Mouse (Mus musculus) heart, postnatal 4 days (tissue): ENCODE results near the gene Cadps. TPM values are rescaled to one million over a fixed set of nuclear protein-coding genes. Genes with fewer than 3 reads are reported as not detected.

Experiments used
- DNase-seq: peaks from one replicate; pipeline ENCODE4 v3.0.0; 2021
- total RNA-seq, 2 experiments: library from RNA; stranded (reverse); gene quantifications; 2 replicates each; pipeline ENCODE4 v1.2.3; 2021

Gene Cadps
- total RNA-seq, 2 experiments from 2014 or later = 0.47 to 0.52 TPM

DNA sequence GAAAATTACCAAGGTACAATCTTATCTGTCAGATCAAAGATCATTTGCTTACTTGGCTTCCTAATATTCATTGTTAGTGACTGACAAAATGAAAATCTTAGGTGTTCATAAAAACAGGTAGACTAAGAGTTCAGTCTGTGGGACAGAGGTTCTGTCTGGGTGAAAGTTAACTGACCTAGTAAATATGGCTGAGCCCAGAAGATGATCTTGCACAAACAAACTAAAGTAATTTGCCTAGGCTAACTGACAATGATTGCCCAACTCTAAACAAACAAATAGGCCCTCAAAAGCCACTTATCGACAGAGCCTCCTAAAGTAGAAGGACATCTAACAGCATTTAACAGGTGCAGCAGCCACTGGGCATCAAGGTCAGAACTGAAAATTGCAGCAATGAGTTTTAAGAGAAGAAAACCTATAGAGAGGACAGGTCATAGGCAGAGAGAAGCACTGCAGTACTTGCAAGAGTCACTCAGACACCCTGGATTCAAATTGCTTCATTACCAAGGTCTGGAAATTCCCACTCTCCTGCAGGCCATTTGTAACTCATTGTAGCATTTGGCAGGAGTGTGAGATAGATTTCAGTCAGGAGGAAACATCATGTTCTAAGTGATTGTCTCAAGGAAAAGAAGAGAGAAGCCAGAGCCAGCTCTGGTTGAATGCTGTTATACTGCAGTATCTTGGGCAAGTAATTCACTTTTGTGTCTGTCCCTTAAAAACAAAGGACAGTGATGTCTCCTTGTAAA is 100.3 kb downstream of the Cadps start:
- no peak for DNase-seq

DNA sequence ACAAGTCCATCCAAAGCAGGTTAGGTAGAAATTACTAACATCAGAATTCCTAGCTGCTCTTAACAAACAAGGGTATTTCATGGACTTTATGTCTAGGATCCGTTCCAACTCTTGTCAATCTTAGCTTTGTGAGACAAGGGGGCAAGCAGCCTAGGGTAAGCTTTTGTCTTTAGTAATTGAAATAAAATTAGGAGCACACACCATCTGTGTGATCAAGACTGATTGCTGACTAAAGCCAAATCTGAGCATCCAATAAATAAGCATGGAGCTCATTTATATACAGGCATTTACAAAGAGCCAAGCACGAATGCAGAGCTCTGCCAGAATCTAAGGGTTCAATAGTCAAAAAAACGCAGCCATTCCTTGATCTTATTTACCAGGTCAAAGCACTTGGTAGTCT is 104.1 kb downstream of the Cadps start:
- DNase-seq = no peak

DNA sequence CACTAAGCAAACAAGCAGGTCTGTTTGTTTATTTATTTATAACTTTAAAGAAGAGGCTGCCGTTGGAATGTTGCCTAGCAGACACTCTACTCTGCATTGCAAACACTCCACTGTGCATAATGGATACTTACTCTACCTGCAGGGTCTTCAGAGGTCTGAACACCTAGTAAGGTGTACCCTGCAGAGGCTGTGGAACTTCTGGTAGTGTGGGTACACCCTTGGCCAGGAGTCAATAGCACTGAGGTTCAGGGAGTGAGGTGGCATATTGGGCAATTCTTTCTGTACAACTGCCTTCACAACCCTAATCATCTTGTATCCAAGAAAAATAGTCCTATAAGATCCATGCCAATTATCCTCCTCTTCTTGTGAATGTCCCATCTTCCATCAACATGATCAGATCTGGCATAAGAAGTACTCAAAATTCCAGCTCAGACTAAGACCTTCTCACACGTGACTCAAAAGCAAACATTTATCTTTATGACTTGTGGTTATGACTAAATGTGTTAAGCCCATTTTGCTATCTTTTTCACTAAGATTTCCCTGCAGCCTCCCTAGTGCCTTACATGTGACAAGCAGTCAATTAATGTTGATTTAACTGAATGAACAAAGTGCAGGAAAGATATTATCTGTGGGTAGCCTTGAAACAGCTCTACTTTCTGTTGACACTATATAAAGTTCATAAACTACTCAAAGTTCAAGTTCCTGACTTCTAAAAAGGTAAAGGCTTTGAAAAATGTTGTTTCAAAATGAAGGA is 106.8 kb downstream of the Cadps start:
- DNase-seq = no peak

DNA sequence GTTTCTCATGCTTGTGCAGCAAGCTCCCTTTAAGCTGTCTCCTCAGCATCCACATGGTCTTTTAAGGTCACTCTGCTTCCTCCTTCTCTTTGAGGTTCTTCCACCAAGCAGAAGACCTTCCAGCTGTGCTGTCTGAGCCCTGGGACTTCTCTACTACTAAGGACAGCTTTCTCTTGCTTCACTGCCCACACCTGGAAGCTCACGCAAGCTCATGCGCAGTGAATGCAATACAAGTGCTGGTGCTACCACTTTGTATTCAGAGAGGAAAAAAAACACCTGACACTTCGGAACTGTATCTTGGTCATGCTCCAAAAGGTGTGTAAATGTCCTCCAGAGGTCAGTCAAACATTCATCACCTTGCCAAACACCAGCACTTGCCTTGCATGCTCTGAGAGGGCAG is 115.5 kb downstream of the Cadps start:
- no peak for DNase-seq

DNA sequence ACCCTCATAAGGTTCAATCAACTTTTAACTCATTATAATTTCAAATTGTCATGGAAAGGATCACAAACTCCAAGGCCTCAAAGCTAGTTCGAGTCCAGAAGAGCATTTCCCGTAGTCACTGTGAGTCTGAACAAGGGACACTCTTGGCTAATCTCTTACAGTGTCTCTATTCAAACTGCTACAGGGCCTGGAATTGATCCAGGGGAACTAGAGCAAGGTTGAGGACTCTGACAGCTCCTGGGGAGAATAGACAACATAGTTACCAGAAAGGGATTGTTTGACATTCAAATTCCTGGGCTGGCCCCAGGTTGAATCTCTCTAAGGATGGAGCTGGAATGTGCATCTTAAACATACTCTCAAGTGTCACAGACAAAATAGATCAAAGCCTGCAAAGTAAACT is 118.4 kb downstream of the Cadps start:
- no peak for DNase-seq

DNA sequence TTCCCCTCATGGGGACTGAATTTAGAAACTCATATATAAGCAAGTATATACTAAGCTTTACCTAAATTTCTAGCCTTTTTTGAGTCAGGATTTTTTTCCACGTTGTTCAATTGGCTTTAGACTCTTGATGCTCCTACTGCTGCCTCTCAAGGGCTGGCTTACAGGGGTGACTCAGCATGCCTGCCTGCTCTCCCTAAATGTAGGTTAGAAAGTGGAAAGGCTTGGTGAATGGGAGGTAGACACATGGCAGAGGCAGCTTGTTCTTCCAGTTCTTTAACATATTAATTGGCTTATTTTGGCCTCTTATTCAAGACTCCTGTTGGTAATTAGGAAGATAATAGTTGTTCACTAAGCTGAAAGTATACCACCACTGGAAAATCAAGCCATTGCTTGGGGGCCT is 132.7 kb downstream of the Cadps start:
- no peak for DNase-seq

DNA sequence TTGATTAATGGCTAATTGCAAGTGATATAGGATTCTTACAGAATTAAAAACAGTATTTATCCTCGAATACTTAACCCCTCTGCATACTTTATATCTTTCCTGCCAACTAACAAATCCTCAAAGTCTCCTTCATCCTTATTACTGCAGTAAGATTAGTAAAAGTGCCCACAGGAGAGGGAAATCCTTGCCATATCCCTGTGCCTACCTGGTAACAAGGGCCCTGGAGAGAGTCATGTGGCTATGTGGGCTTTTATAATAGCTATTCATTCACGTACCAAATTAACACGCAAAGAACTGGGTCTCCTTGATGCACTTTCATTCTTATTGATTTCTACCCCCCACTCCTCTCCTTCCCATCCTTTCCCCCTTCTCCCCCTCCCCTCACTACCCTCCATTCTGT is 137.9 kb downstream of the Cadps start:
- DNase-seq = no peak

DNA sequence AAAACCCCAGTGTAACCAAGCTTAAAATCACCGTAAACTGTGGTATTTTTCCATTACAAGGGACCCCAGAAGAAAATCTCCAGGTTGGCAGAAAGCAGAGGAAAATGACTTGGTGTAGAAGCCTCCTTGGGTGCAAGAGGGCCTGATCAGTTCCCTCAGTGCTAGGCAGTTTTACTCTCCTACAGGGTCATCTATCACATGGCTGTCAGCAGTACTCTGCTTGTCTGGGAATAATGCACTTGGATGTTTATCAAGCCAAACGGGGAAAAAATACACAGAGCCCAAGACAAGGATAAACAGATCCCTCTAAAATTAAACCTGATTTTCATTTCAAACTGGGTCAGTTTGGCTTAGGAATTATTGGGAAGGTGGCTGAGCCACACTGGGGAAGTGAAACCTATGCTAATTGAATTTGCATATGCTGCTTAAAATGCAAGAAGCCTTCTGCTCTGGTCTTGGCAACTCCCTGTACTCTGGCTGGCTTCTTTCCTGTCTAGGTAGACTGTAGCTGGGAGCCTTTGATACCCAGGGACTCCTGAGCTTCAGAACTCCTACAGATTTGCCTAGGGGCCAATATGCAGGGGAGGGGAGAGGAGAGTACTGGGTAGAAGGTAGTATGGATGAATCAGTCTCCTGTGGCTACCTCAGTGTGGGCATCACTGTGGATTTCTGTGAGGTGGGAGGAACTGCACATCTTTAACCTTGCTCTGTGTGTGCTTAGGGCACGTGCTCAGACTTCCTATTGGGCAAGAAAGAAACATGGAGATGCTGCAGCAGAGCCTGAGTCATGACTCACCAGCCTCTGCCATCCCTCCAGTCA is 141.8 kb downstream of the Cadps start:
- DNase-seq = no peak

DNA sequence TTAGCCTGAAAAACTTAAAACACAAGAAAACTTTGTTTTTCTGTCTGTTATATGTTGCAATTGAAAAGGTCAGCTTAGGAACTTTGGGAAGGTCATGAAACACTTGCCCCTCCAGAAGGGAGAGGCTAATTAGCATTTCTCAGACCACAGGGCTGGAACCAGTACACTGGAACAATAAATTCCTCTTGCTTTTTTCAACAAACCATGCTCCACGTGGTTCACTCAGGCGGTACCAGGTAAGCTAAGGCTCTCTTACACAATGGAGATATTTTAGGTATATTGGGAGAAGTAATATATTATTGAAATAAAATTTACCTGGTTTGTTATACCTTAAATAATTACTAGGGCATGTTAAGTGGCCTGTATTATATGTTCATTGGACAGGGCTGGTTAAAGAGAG is 161.4 kb downstream of the Cadps start:
- no peak for DNase-seq

DNA sequence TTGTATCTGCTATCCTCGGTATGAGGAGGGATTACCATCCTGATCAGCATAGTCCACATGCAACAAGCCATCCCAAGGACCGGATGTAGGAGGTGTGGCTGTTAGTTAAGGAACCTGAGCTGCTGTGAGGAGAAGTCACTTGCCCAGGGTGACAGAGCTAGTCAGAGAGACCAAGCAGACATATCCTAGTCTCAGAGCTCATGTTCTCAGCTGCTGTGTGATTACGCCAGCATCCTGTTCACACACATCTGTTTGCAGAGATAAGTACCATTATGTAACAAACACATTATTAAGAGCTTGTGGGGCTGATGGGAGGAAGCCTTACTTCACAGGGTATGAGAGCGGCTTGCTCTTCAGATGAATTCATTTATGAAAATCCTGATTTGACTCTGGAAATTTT is 165.5 kb downstream of the Cadps start:
- DNase-seq = no peak

DNA sequence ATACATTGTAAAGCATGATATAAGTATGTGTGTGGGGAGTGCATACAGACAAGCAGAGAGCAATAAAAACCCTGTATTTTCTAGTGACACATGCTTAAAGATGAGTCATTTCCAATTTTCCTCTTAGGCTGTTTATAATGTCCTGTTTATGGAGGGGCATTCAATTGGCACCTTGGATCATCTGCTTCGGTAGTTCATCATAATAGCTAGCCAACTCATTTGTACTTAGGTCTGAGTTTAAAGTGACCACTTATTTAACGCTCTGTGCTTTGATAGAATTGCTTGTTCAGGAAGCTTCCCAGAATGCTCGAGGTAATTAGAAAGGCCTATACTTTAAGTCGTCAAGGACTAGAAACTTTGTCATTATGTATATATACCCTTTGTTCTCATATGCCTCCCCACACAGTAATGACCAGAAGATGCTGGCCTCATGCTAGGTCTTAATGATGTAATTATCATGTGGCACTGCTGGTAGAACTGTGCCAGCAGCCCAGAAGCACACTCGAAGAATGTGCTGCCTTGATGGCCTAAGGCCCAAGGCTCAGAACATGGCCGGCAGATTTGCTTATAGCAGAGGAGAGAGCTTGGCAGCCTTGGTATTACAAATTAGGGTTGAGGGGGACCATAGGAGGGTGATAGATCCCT is 179.9 kb downstream of the Cadps start:
- DNase-seq = no peak

DNA sequence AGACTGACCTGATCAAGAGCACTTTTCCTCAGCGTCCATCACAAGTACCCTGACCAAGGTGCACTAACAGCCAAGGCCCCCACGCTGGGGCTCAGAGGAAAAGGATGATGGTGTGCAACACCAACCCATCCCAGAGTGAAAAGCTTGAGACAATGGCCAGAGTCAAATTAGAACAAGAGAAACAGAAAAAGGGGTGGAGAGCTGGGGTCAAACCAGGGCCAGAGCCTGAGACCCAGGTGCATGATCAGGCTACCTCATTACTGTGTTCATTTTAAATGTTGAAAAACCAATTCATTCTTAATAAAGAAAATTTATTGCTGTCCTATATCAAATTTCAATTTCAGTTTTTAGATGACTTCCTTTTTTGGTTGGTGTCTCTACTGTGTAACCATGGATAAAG is 184.1 kb downstream of the Cadps start:
- DNase-seq = no peak

DNA sequence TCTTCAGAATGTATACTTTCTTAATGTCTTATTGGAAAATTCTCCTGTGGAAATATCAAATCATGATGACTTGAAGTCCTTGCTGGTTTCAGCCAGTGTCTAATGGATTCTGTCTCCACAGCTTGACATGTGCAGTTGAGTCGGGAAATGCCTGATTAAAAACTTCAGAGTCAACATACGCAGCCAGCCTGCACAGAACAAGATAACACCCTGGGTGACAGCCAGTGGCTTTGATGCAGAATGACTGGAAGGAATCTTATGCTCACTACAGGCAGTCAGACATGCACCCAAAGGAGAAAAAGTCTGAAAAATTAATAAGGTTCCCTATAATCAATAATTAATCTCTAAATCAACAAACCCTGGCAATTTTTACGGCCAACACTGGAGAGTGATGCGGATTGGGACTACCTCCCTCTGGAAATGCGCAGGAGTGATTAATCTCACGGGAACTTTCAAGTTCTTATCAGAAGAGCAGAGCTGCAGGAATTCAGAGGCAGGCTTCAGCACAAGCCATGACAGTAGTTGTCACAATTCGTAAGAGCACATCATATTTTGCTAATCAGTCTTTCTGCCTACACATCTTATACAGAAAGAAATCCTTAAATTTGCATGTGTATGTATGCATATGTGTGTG is 185.6 kb downstream of the Cadps start:
- peak; percentile 8 for DNase-seq

DNA sequence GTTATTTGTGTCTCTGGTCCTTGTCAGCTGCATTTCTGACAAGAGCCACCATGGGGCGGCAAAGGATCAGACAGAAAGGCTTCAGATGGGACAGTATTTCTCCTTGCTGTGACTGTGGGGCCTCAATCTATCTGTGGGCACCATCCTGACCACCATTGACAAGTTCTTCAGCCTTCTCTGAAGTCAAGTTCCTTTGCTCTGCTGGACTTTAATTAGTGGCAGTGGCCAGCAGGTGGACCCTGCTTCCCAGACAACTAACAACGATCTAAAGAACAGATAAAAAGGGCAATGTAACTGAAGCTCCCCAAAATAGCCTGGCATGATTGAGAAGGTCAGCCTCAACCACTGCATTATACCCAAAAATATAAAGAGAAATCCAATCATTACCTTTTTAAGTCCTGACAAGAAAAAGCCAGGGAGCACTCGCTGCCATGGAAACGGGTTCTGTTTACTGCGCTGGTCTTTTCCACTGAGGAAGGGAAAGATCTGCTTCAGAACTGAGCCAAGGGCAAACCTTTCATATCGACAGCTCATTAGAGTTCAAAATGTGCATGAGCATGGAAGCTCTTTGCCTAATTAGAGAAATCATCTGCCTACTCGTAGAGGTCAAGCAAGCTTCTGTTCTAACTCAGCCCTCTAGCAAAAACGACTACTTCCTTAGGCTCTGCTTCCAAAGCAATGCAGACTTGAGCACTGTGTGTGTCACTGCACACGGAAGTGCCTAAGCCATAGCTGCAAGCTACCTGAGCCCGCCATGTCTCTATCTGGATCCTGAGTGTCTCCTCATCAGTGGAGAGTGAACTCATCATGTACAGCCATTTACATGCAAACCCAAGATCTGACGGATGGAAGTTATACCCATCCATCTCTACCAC is 198.4 kb downstream of the Cadps start:
- peak; percentile 14 for DNase-seq

DNA sequence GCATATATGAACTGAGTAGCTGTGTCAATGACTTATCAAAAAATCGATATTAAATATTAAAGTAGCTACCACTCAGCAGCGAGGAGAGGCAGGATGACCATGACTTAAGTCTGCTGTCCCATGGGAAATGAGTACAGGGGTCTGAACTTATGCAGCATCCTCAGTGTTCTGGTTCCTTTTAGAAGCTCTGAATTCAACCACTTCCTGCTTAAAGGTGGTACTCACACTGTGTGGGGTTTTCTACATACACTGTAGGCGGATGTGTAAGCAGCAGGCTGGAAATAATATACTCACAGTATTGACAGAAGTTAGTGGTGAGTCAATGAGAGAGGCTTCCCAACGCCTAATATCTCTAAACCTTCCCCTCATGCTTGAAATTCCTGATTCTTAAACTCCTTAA is 215.9 kb downstream of the Cadps start:
- no peak for DNase-seq

DNA sequence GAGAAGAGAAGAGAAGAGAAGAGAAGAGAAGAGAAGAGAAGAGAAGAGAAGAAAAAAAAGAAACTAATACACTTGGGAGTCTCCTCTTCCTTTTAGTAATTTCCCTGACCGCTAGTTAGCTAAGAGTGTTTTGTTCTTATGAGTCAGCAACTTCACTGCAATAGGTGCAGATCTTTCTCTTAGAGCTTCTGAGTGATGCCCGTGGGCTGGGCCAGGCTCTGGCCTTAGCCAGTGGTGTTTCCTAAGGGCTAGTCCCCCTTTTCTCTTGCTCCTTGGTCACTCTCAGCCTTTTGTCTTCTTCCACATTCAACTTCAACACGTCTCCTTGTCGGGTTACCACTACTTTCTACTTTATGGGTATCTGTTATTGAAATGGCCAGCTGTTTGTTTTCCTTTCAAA is 216.7 kb downstream of the Cadps start:
- no peak for DNase-seq

DNA sequence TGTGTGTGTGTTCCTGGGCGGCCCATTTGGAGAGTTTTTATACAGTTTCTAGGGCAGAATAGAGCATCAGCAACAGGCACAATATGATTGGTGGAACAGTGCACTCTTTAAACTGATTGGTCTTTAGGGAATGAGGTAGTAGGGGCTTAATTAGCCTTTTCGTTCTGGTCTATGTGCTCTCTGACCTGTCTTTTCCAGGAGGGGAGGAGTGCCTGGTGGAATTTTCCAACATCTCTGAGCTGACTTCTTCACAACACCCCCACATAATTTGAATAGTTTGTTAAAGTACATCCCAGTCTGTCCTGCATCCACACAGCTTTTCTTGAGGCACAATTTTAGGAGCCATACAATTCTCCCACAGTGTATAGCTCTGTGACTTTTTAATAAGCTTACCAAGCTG is 220.8 kb downstream of the Cadps start:
- DNase-seq = no peak

DNA sequence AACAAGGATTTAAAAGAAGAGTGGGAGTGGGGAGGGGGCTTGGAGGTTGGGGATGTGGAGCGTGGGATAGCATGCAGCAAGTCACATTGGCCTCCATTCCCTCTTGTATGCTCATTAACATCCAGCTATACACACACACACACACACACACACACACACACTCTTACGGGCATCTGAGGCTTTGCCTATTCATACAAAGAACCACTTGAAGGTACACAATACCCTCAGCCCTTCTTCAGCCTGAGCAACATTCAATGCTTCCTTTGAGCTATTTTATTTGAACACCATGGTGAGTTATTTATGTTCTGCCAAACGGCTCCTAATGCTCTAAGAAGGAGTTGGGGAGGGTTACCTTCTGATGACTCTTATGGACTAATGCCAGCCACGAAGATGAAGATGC is 227.6 kb downstream of the Cadps start:
- DNase-seq = no peak

DNA sequence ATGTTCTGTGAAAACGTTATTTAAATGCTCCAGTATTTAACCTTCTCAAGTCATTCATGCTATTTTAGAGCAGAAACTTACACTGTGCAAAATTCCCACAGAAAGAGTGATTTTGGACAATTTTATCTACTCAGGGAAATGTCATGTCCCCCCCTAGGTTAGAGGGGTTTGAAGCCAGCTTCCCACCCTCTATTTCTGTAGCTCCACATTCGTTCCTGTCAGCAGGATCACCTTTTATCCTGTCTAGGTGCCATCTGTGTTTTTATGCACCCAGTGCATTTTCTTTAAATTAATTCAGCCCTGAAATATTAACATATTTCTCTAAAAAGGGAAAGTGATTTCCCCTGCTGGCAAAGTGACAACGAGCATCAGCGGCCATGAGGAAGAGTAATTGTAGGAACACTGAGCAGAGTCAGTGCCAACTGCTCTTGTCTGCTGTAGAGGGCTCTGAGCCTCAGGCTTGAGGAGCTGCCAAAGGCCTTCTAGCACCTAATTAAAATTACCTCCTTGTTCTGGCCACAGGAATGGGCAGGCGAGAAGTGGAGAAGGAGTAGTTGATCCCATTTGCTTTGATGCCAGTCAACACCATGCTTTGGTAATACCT is 230.3 kb downstream of the Cadps start:
- no peak for DNase-seq

DNA sequence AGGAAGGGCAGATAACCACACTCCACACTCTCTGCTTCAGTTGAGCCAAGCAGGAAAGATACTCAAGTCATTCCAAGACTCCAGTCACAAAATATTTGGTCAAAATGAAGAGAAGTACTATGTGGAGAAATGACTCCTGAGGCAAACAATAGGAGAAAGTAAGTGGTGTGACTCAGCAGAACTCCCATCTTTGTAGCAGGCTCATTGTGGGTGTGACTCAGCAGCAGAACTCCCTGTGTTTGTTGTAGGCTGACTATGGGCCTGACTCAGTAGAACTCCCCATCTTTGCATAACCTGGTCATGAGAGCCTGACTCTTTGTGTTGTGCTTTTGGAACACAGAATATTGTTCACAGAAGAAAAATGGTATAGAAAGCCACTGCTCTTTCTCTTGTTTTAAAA is 231.1 kb downstream of the Cadps start:
- no peak for DNase-seq

DNA sequence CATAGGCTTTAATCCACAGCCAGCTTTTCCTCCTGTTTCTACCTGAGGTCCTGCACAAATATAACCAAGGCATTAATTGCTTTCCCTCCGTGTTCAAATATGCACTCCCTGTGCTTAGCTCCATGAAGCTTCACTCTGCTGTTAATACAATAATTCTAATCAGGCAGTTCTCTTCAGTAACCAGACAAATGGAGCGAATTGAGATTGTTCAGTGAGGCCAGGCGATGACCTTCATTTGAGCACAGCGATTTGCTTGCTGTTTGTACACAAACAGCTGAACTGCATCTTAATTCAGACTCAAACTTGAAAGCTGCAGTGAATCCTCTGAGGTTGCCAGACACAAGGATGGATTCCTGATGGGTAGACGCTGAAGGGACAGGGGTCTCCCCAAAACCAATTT is 239.3 kb downstream of the Cadps start:
- DNase-seq = no peak
